Mouse (Mus musculus) kidney, embryonic 16.5 days (tissue): ENCODE results near the gene Il17rb. TPM values are rescaled to one million over a fixed set of nuclear protein-coding genes. Genes with fewer than 3 reads are reported as not detected.

Experiments used
- ATAC-seq: fragments of 200-750 bp; cut with Nextera tagmentation; 2 replicates; pipeline ENCODE4 v1.8.0; 2017; ENCODE audit warnings: moderate TSS enrichment; ENCODE audit not compliant: low FRiP score, low TSS enrichment
- H3K27ac ChIP-seq: fragments of 300-500 bp; sonication (generic); 2 replicates; pipeline ENCODE4 v1.5.1; 2014; ENCODE audit warnings: low read length
- H3K27me3 ChIP-seq: fragments of 300-500 bp; sonication (generic); 2 replicates; pipeline ENCODE4 v1.6.1; 2014; ENCODE audit warnings: low read length, control low read depth, mixed read lengths; ENCODE audit not compliant: insufficient read depth
- H3K36me3 ChIP-seq: fragments of 300-500 bp; sonication (generic); 2 replicates; pipeline ENCODE4 v1.6.1; 2014; ENCODE audit warnings: low read length, control low read depth, mixed read lengths; ENCODE audit not compliant: insufficient read depth
- H3K4me1 ChIP-seq: fragments of 300-500 bp; sonication (generic); 2 replicates; pipeline ENCODE4 v1.6.1; 2014; ENCODE audit warnings: low read length, control low read depth, mixed read lengths; ENCODE audit not compliant: insufficient read depth
- H3K4me2 ChIP-seq: fragments of 300-500 bp; sonication (generic); replicated peaks from 2 replicates; pipeline ENCODE4 v1.6.1; 2014; ENCODE audit warnings: low read depth, low read length
- H3K4me3 ChIP-seq: fragments of 300-500 bp; sonication (generic); 2 replicates; pipeline ENCODE4 v1.5.1; 2014; ENCODE audit warnings: mild to moderate bottlenecking, low read length
- H3K9ac ChIP-seq: fragments of 300-500 bp; sonication (generic); replicated peaks from 2 replicates; pipeline ENCODE4 v1.6.1; 2014; ENCODE audit warnings: low read length
- H3K9me3 ChIP-seq: fragments of 300-500 bp; sonication (generic); 2 replicates; pipeline ENCODE4 v1.6.1; 2016; ENCODE audit warnings: low read length, control low read depth
- WGBS: fragments of 180-500 bp; shearing (Covaris S2); extraction: QIAGEN DNeasy Blood & Tissue Kit; methylation state at CpG from one replicate; pipeline ENCODE4 v1.1.7; 2014; 5-methylcytosine and 5-hydroxymethylcytosine counted together
- polyA plus RNA-seq: library from polyadenylated mRNA; unstranded; fragments of >200 nt; fragmentation: Nextera tagmentation; extraction: Ambion mirVana; gene quantifications from 2 replicates; pipeline ENCODE4 v1.2.1, GENCODE M21; 2015

Il17rb gene
- polyA plus RNA-seq, 1 experiment from 2014 or later: 0.79 TPM

GRCm38 (mm10) chr14:29976927-29977326, 31.8 kb downstream of the Il17rb start:
- Histone ChIP-seq H3K4me2 (no peak overlapping the region), H3K4me3 (no peak overlapping the region), H3K9me3 (peaks cover 7% of the 10 kb centered on the region; the same call in 1 of the 2 replicates), H3K27ac (no peak overlapping the region), H3K27me3 (no peaks in the 10 kb centered on the region), H3K4me1 (peaks cover 10% of the 10 kb centered on the region), H3K36me3 (peaks cover 51% of the 10 kb centered on the region), H3K9ac (no peak overlapping the region)
- WGBS: 96% methylated on average over 6 of the region's 6 CpGs
- no peak for ATAC-seq

- Histone ChIP-seq H3K36me3 (peaks cover 52% of the 10 kb centered on the region), H3K27me3 (no peaks in the 10 kb centered on the region), H3K4me3 (no peak overlapping the region), H3K4me2 (no peak overlapping the region), H3K4me1 (peaks cover 15% of the 10 kb centered on the region), H3K9me3 (no peaks in the 10 kb centered on the region), H3K9ac (no peak overlapping the region), H3K27ac (no peak overlapping the region)
- ATAC-seq: no peak
- 93% methylated on average over 5 of the region's 5 CpGs for WGBS
These were observed 36.7 kb downstream of the Il17rb start for GRCm38 (mm10) chr14:29971993-29972392.

DNA sequence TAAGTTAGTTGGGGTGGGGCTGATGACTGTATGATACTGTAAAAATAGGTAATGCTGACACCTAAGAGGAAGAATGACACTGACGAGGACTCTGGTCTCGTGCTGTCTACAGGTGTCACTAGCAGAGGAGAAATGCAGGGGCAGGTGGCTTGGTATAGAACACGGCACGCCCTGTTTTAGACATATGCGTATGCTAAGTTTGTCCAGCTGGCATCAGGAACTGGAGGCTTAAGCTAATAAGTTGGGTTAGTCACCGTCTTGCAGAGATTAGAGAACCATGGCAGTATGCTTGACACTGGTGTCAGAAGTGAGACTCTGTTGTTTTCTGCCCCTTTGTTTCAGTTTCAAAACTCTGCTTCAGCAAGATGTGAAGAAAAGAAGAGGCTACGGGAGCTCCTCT, 37.2 kb downstream of the Il17rb start:
- no peak for ATAC-seq
- H3K9me3 ChIP-seq: no peaks in the 10 kb centered on the region
- H3K4me1 ChIP-seq: peaks cover 15% of the 10 kb centered on the region
- no peaks in the 10 kb centered on the region for H3K27me3 ChIP-seq
- no peak overlapping the region for H3K4me2 ChIP-seq
- WGBS: 96% methylated on average over 7 of the region's 7 CpGs
- no peak overlapping the region for H3K27ac ChIP-seq
- H3K4me3 ChIP-seq: no peak overlapping the region
- peaks cover 52% of the 10 kb centered on the region for H3K36me3 ChIP-seq
- no peak overlapping the region for H3K9ac ChIP-seq

- Histone ChIP-seq H3K36me3 (peaks cover 32% of the 10 kb centered on the region), H3K4me1 (peaks cover 15% of the 10 kb centered on the region), H3K4me2 (peak within 1 kb of the TSS; percentile 84), H3K27ac (peak within 1 kb of the TSS; percentile 68), H3K9me3 (no peaks in the 10 kb centered on the region), H3K9ac (peak within 1 kb of the TSS; percentile 81), H3K27me3 (no peaks in the 10 kb centered on the region), H3K4me3 (peak within 1 kb of the TSS; percentile 79)
- WGBS: under 1% methylated on average over 49 of the region's 49 CpGs
- ATAC-seq: peak; percentile 100
These were observed 40.4 kb downstream of the Il17rb start, which contains the start of gene Selenok for GRCm38 (mm10) chr14:29968075-29968821. Gene Selenok (plus strand): TSS chr14:29968308.

- Histone ChIP-seq H3K4me1 (peaks cover 15% of the 10 kb centered on the region), H3K9me3 (no peaks in the 10 kb centered on the region), H3K36me3 (peaks cover 26% of the 10 kb centered on the region), H3K4me2 (peak overlapping the region; percentile 55), H3K27me3 (no peaks in the 10 kb centered on the region), H3K4me3 (peak overlapping the region; percentile 79), H3K9ac (peak overlapping the region; percentile 51), H3K27ac (peak overlapping the region; percentile 6)
- ATAC-seq: 0 out of 2 replicates have a peak, but pooled peaks have one; percentile 1
- WGBS: 68% methylated on average over 7 of the region's 7 CpGs
These were observed 41.1 kb downstream of the Il17rb start for GRCm38 (mm10) chr14:29967611-29968010.

GRCm38 (mm10) chr14:29957393-29957792, 51.3 kb downstream of the Il17rb start:
- Histone ChIP-seq H3K27ac (no peak overlapping the region), H3K36me3 (no peaks in the 10 kb centered on the region), H3K9ac (no peak overlapping the region), H3K4me2 (no peak overlapping the region), H3K9me3 (no peaks in the 10 kb centered on the region), H3K4me3 (no peak overlapping the region), H3K4me1 (no peaks in the 10 kb centered on the region), H3K27me3 (no peaks in the 10 kb centered on the region)
- no peak for ATAC-seq

DNA sequence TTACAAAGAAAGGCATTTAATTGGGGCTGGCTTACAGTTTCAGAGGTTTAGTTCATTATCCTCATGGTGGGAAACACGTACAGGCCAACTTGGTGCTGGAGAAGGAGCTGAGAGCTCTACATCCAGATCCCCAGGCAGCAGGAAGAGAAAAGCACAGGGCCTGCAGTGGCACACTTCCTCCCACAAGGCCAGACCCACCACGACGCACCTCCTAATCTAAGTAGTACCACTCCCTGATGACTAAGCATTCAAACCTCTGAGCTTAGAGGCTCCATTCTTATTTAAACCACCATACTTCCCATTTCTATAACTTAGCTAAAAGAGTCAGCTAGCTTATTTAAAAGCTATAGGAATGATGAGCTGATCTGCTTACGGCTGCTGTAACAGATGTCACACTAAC, 57.9 kb downstream of the Il17rb start:
- Histone ChIP-seq H3K4me1 (no peaks in the 10 kb centered on the region), H3K27me3 (no peaks in the 10 kb centered on the region), H3K4me2 (no peak overlapping the region), H3K27ac (no peak overlapping the region), H3K36me3 (no peaks in the 10 kb centered on the region), H3K9me3 (no peaks in the 10 kb centered on the region), H3K4me3 (no peak overlapping the region), H3K9ac (no peak overlapping the region)
- WGBS: 77% methylated on average over 4 of the region's 4 CpGs
- ATAC-seq: no peak

GRCm38 (mm10) chr14:29946761-29947309, 61.9 kb downstream of the Il17rb start:
- no peaks in the 10 kb centered on the region for H3K27me3 ChIP-seq
- no peak overlapping the region for H3K9ac ChIP-seq
- 73% methylated on average over 5 of the region's 5 CpGs for WGBS
- H3K4me2 ChIP-seq: no peak overlapping the region
- no peaks in the 10 kb centered on the region for H3K9me3 ChIP-seq
- H3K4me3 ChIP-seq: no peak overlapping the region
- H3K4me1 ChIP-seq: no peaks in the 10 kb centered on the region
- no peak for ATAC-seq
- no peak overlapping the region for H3K27ac ChIP-seq
- H3K36me3 ChIP-seq: no peaks in the 10 kb centered on the region
